Mouse (Mus musculus) heart, embryonic 11.5 days (tissue): ENCODE data around the gene Rnf8. TPM values are rescaled to one million over a fixed set of nuclear protein-coding genes. Genes with fewer than 3 reads are reported as not detected.
"Not testable (repeated sequence)": the region's sequence is repeated elsewhere in the genome, so short reads cannot be mapped to it uniquely, and the experiment has no call there.

Experiments
- ATAC-seq: fragments of 200-750 bp; cut with Nextera tagmentation; replicated peaks from 2 replicates; pipeline ENCODE4 v1.8.0; 2017; ENCODE audit warnings: moderate library complexity; ENCODE audit not compliant: insufficient number of reproducible peaks, low FRiP score, low TSS enrichment
- H3K27ac ChIP-seq: fragments of 300-500 bp; sonication (generic); 2 replicates; pipeline ENCODE4 v1.5.1; 2014; ENCODE audit warnings: mild to moderate bottlenecking, low read depth, low read length
- H3K27me3 ChIP-seq: fragments of 300-500 bp; sonication (generic); 2 replicates; pipeline ENCODE4 v1.6.1; 2014; ENCODE audit warnings: mild to moderate bottlenecking, low read length, mixed read lengths; ENCODE audit not compliant: control insufficient read depth, insufficient read depth
- H3K36me3 ChIP-seq: fragments of 300-500 bp; sonication (generic); 2 replicates; pipeline ENCODE4 v1.6.1; 2014; ENCODE audit warnings: mild to moderate bottlenecking, low read length, moderate library complexity, mixed read lengths; ENCODE audit not compliant: control insufficient read depth, insufficient read depth
- H3K4me1 ChIP-seq: fragments of 300-500 bp; sonication (generic); 2 replicates; pipeline ENCODE4 v1.6.1; 2014; ENCODE audit warnings: low read length; ENCODE audit not compliant: control insufficient read depth, insufficient read depth
- H3K4me2 ChIP-seq: fragments of 300-500 bp; sonication (generic); 2 replicates; pipeline ENCODE4 v1.6.1; 2014; ENCODE audit warnings: mild to moderate bottlenecking, moderate library complexity
- H3K4me3 ChIP-seq: fragments of 300-500 bp; sonication (generic); 2 replicates; pipeline ENCODE4 v1.5.1; 2014; ENCODE audit warnings: low read depth, low read length
- H3K9ac ChIP-seq: fragments of 300-500 bp; sonication (generic); 2 replicates; pipeline ENCODE4 v1.6.1; 2014; ENCODE audit warnings: mild to moderate bottlenecking, low read depth, low read length, moderate library complexity
- H3K9me3 ChIP-seq: fragments of 300-500 bp; sonication (generic); replicated peaks from 2 replicates; pipeline ENCODE4 v1.6.1; 2016; ENCODE audit warnings: low read length; ENCODE audit not compliant: control insufficient read depth
- WGBS: fragments of 180-500 bp; shearing (Covaris S2); extraction: QIAGEN DNeasy Blood & Tissue Kit; methylation state at CpG from one replicate; pipeline ENCODE4 v1.1.7; 2014; ENCODE audit not compliant: insufficient replicate concordance; 5-methylcytosine and 5-hydroxymethylcytosine counted together
- polyA plus RNA-seq: library from polyadenylated mRNA; unstranded; fragments of >200 nt; fragmentation: Nextera tagmentation; extraction: Ambion mirVana; gene quantifications from 2 replicates; pipeline ENCODE4 v1.2.1, GENCODE M21; 2014

The Rnf8 gene
- polyA plus RNA-seq, 1 experiment from 2014 or later = 66.9 TPM

DNA sequence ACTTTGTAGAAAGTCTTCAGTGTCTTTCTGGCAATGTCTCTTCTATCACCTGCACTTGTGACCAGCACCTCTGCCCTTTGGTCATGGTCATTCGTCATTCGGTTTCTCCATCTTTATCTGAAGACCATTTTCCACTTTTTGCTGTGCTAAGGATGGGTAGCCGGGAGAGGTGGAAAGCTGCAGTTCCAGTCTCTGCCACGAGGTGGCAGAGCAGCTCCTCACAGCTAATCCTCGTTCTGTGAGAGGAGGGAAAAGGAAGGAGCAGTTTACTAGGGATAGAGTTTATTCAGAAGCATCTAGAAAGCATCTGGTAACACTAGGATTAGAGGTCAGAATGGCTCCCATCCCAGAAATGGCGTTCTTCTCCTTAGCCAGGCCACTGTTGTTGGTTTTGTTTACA lies 11.3 kb upstream of the Rnf8 start:
- Histone ChIP-seq H3K9me3 (no peaks in the 10 kb centered on the region), H3K4me2 (no peak overlapping the region), H3K27me3 (no peaks in the 10 kb centered on the region), H3K36me3 (peaks cover 8% of the 10 kb centered on the region), H3K9ac (no peak overlapping the region), H3K4me3 (no peak overlapping the region), H3K4me1 (peaks cover 8% of the 10 kb centered on the region), H3K27ac (no peak overlapping the region)
- ATAC-seq = no peak
- WGBS = 18% methylated on average over 6 of the region's 6 CpGs

DNA sequence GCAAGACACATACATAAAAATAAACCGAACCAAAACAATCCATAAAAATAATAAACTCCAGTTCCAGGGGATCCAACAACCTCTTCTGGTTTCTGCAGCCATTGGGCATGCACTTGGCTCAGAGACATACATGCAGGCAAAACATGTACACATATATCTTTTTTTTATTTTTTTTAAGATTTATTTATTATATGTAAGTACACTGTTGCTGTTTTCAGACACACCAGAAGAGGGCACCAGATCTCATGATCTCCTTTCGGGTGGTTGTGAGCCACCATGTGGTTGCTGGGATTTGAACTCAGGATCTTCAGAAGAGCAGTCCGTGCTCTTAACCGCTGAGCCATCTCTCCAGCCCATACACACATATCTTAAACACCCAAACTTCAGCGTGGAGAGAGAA lies 1.1 kb upstream of the Rnf8 start:
- H3K36me3 ChIP-seq, H3K4me2 ChIP-seq, H3K27me3 ChIP-seq, H3K27ac ChIP-seq, H3K9me3 ChIP-seq, H3K9ac ChIP-seq, H3K4me3 ChIP-seq, ATAC-seq: not testable (repeated sequence)
- H3K4me1 ChIP-seq = peaks cover 24% of the 10 kb centered on the region
- WGBS = 85% methylated on average over 5 of the region's 5 CpGs

GRCm38 (mm10) chr17:29615024-29615551 lies 498 bp downstream of the Rnf8 start:
- no peaks in the 10 kb centered on the region for H3K27me3 ChIP-seq
- no peaks in the 10 kb centered on the region for H3K9me3 ChIP-seq
- peak overlapping the region; percentile 93 for H3K27ac ChIP-seq
- H3K4me2 ChIP-seq = peak overlapping the region; percentile 91
- WGBS = under 1% methylated on average over 43 of the region's 43 CpGs
- H3K9ac ChIP-seq = peak overlapping the region; percentile 96
- peak overlapping the region; percentile 92 for H3K4me3 ChIP-seq
- H3K4me1 ChIP-seq = peaks cover 24% of the 10 kb centered on the region
- no peaks in the 10 kb centered on the region for H3K36me3 ChIP-seq
- ATAC-seq = peak; percentile 51

DNA sequence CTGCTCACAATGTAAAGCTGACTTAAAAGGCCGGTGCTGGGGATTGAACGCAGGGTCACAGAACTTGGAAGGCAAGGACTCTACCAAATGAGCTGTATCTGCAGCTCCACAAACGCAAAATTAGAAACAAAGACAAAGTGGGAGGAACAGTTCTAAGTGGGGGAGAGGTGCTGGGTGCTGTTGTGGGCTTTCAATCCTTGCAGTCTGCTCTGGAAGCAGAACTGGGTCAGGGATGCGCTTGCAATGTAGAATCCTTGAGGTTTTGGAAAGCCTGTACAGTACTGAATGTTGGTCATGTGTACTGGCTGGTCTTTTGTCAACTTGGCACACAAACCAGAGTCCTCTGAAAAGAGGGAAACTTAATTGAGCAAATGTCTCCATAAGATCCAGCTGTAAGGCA lies 1.0 kb downstream of the Rnf8 start:
- Histone ChIP-seq H3K4me2 (peak overlapping the region; percentile 91), H3K4me3 (peak overlapping the region; percentile 92), H3K9ac (peak overlapping the region; percentile 96), H3K36me3 (0 out of 2 replicates have a peak, but pooled peaks cover under 1% of the 10 kb centered on the region), H3K27ac (peak overlapping the region; percentile 93; the same call in 1 of the 2 replicates), H3K27me3 (no peaks in the 10 kb centered on the region), H3K4me1 (peaks cover 24% of the 10 kb centered on the region), H3K9me3 (no peaks in the 10 kb centered on the region)
- ATAC-seq = no peak
- 10% methylated on average over 4 of the region's 4 CpGs for WGBS

GRCm38 (mm10) chr17:29619231-29619630 lies 4.6 kb downstream of the Rnf8 start:
- H3K27ac ChIP-seq = no peak overlapping the region
- H3K36me3 ChIP-seq = peaks cover 20% of the 10 kb centered on the region; the same call in 1 of the 2 replicates
- H3K4me2 ChIP-seq = no peak overlapping the region
- ATAC-seq = no peak
- H3K9me3 ChIP-seq = no peaks in the 10 kb centered on the region
- H3K9ac ChIP-seq = no peak overlapping the region
- 83% methylated on average over 3 of the region's 3 CpGs for WGBS
- no peak overlapping the region for H3K4me3 ChIP-seq
- peaks cover 19% of the 10 kb centered on the region for H3K4me1 ChIP-seq
- H3K27me3 ChIP-seq = no peaks in the 10 kb centered on the region

DNA sequence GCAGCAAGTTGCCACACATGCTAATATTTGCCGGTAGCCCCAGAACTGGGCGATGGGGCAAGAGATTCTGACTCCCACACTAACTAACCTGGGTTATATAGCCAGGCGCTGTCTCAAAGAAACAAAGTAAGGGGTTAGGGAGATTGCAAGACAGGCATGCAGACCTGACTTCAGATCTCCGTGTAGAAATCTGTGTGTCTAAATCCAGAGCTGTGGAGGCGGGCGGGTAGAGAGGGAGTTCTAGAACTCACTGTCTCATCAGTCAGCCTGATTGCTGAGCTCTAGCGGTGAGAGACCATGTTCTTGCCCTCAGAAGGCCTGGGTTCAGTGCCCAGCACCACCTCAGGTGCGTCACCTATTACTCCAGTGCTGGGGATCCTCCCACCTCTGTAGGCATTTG lies 8.9 kb downstream of the Rnf8 start:
- H3K4me1 ChIP-seq = no peaks in the 10 kb centered on the region
- ATAC-seq = no peak
- no peak overlapping the region for H3K27ac ChIP-seq
- H3K36me3 ChIP-seq = peaks cover 40% of the 10 kb centered on the region
- no peak overlapping the region for H3K4me2 ChIP-seq
- no peak overlapping the region for H3K4me3 ChIP-seq
- WGBS = 91% methylated on average over 8 of the region's 8 CpGs
- no peaks in the 10 kb centered on the region for H3K9me3 ChIP-seq
- H3K9ac ChIP-seq = no peak overlapping the region
- no peaks in the 10 kb centered on the region for H3K27me3 ChIP-seq

- Histone ChIP-seq H3K9ac (no peak overlapping the region), H3K9me3 (no peaks in the 10 kb centered on the region), H3K4me1 (no peaks in the 10 kb centered on the region), H3K4me3 (no peak overlapping the region), H3K27ac (no peak overlapping the region), H3K4me2 (no peak overlapping the region), H3K27me3 (no peaks in the 10 kb centered on the region), H3K36me3 (peaks cover 47% of the 10 kb centered on the region)
- no peak for ATAC-seq
- WGBS = 91% methylated on average over 9 of the region's 9 CpGs
Measured at GRCm38 (mm10) chr17:29627285-29627684, 12.7 kb downstream of the Rnf8 start.

- no peak for ATAC-seq
- WGBS = 88% methylated on average over 5 of the region's 5 CpGs
- Histone ChIP-seq H3K36me3 (peaks cover 39% of the 10 kb centered on the region), H3K27me3 (no peaks in the 10 kb centered on the region), H3K9me3 (no peaks in the 10 kb centered on the region), H3K4me3 (no peak overlapping the region), H3K4me2 (no peak overlapping the region), H3K9ac (no peak overlapping the region), H3K27ac (no peak overlapping the region), H3K4me1 (no peaks in the 10 kb centered on the region)
Measured at GRCm38 (mm10) chr17:29628946-29629345, 14.4 kb downstream of the Rnf8 start.

DNA sequence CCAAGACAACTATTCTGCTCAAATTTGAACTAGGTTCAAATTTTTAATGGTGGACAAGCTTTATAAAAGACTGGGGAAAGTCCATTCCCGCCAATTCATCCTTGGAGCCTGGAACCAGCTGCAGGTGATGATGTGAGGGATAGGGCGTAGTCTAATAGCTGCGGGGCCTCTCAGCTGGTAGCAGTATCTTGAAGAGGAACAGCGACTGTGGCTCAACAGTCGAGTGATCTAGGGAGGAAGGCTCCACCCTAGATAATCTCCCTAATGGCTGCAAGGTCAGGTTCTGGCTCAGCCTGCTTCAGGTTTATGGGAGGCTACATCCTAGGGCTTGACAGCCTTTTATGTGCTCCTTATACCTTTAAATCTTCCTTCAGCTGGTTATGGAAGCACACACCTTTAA lies 15.0 kb downstream of the Rnf8 start:
- no peak overlapping the region for H3K4me2 ChIP-seq
- no peak overlapping the region for H3K9ac ChIP-seq
- 62% methylated on average over 5 of the region's 5 CpGs for WGBS
- H3K4me3 ChIP-seq = no peak overlapping the region
- peaks cover 43% of the 10 kb centered on the region for H3K36me3 ChIP-seq
- no peak for ATAC-seq
- H3K27ac ChIP-seq = no peak overlapping the region
- H3K4me1 ChIP-seq = no peaks in the 10 kb centered on the region
- H3K27me3 ChIP-seq = no peaks in the 10 kb centered on the region
- H3K9me3 ChIP-seq = no peaks in the 10 kb centered on the region
